Mouse (Mus musculus): ENCODE results near the gene Zbtb33.

Zbtb33 gene

GRCm38 (mm10) chrX:38189552-38190457 lies at the start of gene Zbtb33:
TSS of gene Zbtb33 (plus strand) at chrX:38189793.
- DNase-seq, result peak; percentile 93

GRCm38 (mm10) chrX:38159097-38159496 lies 30.5 kb upstream of the Zbtb33 start:
- DNase-seq, result no peak

- DNase-seq, result no peak
Observed at GRCm38 (mm10) chrX:38165315-38165714, 24.3 kb upstream of the Zbtb33 start.

GRCm38 (mm10) chrX:38166064-38166463 lies 23.5 kb upstream of the Zbtb33 start:
- DNase-seq, result no peak

- DNase-seq, result no peak
Observed at GRCm38 (mm10) chrX:38166592-38166991, 23.0 kb upstream of the Zbtb33 start.

GRCm38 (mm10) chrX:38179891-38180310 lies 9.7 kb upstream of the Zbtb33 start:
- peak; percentile 57 for DNase-seq

GRCm38 (mm10) chrX:38180656-38181607 lies 8.7 kb upstream of the Zbtb33 start:
- DNase-seq, result peak; percentile 15

- peak; percentile 83 for DNase-seq
Observed at GRCm38 (mm10) chrX:38181608-38182258, 7.9 kb upstream of the Zbtb33 start.

GRCm38 (mm10) chrX:38185520-38185919 lies 4.1 kb upstream of the Zbtb33 start:
- no peak for DNase-seq

- no peak for DNase-seq
Observed at GRCm38 (mm10) chrX:38190458-38190764, 818 bp downstream of the Zbtb33 start.

- no peak for DNase-seq
Observed at GRCm38 (mm10) chrX:38201816-38202215, 12.2 kb downstream of the Zbtb33 start.

- no peak for DNase-seq
Observed at GRCm38 (mm10) chrX:38207392-38207791, 17.8 kb downstream of the Zbtb33 start.

GRCm38 (mm10) chrX:38216986-38217675 lies 27.5 kb downstream of the Zbtb33 start:
- DNase-seq, result peak; percentile 17

GRCm38 (mm10) chrX:38217676-38217991 lies 28.0 kb downstream of the Zbtb33 start:
- no peak for DNase-seq

- DNase-seq, result no peak
Observed at GRCm38 (mm10) chrX:38222757-38223156, 33.2 kb downstream of the Zbtb33 start.

- no peak for DNase-seq
Observed at GRCm38 (mm10) chrX:38229888-38230287, 40.3 kb downstream of the Zbtb33 start.

GRCm38 (mm10) chrX:38237731-38238130 lies 48.1 kb downstream of the Zbtb33 start:
- peak; percentile 54 for DNase-seq

All from kidney, postnatal 10 days (tissue).